Mouse (Mus musculus) left cerebral cortex, adult 9 months (tissue): ENCODE measurements at regions not wholly inside any gene's neighbourhood (a gene's known extent, or its start where the extent isn't known, plus 50 kb on each side); places are given as distances from the start of the nearest gene placed in this dataset.

Experiments
- DNase-seq, 2 experiments: peaks; one replicate each; pipeline ENCODE4 v3.0.0; 2022; ENCODE audit warnings: low spot score in 2 of 2

DNA sequence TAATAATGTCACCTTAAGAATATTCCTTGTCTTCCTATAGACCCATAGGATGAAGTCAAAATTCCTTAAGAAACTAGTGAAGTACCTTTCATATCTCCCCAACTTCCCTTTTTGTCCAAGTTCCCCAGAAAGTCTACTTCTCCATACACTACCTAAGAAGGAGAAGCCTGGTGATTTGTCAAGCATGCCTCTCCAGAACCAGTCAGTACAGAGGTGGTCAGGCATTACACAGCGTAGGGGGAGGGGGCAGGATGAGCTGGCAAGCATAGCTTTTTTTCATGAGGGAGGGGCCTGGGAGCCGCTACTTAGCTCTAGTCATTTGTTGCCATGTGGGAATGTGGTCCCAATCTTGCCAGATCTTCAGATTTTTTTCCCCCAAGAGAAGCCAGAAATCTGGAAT lies 54.0 kb upstream of the Satb2 start:
- no peak for DNase-seq

DNA sequence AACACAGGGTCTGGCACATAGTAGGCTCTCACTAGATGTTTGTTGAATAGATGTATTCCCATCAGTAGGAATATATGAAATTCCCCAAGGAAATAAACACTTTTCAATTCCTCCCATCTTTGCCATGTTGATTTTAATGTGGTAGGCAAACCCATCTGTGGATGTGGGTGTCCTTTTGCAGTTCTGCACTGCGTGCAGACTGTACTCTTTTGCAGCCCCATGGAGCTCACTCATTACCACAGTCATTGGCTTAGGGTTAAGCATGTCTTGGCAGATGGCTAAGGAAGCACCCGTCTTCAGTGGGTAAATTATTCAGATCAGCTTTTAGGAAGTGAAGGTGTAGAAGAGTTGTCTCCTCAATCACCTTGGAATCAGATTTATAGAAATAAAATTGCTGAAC lies 54.8 kb upstream of the Satb2 start:
- DNase-seq: no peak

DNA sequence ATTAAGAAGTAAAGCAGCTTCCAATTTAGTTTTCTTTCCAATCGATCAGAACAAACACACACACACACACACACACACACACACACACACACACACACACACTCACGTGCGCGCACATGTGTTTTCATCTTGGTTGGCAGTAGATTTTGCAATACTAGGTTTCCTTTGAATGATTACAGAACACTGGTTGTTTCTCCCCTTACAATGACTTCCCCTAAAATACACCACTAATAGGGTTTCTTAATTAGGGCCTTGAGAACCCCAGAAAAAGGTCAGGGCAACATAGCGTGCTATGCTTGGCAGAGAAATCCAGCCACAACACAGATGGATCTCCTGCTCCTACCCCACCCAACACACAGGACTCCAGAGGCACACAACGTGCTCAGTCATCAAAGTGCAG lies 56.0 kb upstream of the Satb2 start:
- DNase-seq: no peak

DNA sequence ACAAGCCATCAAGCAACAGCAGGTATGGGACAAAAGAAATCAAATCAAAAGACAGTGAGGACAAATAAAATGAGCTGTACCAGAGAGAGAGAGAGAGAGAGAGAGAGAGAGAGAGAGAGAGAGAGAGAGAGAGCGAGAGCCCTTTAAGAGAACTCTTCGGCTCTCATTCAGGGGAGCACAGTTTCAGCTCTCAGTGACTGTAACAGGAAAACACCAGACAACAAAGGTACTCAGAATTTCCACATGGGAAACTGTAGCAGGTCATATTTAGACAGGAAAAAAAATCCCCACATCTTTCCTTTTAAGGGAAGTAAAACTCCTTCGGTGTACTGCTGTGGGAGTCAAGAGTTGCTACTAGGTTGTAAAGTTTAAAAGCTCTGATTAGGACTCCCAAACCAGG lies 57.9 kb upstream of the Satb2 start:
- DNase-seq: no peak

DNA sequence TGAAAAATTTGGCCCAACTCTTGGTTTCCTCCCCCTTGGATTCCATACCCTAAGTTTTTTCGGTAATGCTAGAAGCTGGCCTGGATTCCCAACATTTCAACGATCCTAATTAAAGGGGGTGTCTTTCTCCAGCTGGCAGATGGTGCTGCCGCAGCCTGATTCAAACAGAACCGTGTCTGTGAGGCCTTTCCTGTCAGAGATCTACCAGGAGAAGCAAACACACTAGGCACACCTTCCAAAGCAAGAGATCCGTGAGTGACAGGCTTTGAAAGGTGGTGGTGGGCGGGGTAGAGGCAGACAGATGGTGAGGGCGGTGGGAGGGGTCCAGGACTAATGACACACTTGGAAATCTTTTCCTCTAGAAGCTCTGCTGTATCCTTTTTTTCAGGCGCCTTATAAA lies 61.8 kb upstream of the Satb2 start:
- peak in 1 of 2 experiments; percentile 6 for DNase-seq

DNA sequence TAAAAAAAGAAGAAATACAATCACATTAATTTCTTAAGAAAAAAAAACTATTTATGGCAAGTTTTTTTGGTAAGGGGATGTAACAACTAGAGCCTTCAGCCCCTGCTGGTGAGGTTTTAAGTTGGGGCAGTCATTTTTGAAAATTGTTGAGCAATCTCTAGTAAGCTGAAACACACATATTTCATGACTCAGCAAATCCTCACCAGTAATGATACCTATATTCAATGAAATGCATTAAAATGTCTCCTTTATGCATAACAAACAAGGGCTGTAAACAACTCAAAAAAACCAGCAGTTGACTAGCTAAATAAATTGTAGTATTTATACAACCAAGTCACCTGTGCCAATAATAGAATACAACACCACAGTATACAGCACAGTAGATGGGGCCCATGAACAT lies 63.1 kb upstream of the Satb2 start:
- no peak for DNase-seq

DNA sequence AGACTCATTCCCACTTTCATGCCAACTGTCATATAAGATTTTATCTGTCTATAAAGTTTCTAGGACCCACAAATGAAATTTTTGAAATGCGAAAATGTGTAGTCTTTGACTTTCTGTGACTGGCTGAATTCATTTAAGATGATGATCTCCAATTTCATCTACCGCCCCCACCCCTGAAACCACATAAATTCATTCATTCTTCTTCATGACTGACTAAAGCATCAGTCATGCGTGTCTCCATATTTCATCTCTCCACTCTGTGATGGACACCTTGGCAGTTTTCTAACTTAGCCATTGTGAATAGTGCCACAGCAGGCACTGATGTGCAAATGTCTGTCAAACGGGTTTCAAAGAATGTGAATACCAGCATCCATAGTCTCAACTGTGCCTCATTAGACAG lies 75.4 kb upstream of the Satb2 start:
- no peak for DNase-seq

DNA sequence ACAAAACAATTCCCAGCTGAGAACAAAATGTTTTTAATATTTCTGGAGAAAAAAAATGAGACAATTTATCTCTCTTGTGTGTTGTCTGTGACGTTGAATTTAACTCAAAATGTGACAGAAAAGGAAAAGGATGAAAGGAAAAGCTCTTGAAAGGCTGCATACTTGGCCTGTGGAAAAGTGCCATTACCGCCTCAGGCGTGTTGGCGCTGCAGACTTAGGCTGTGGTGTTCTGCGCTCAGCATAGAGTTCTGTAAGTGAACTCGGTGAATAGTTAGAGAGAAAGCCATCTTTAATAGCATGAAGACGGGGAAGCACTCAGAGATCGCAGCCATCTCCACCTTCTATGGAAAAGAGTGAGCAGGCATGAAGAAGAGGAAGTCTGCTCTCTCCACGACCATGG lies 77.5 kb upstream of the Satb2 start:
- no peak for DNase-seq

DNA sequence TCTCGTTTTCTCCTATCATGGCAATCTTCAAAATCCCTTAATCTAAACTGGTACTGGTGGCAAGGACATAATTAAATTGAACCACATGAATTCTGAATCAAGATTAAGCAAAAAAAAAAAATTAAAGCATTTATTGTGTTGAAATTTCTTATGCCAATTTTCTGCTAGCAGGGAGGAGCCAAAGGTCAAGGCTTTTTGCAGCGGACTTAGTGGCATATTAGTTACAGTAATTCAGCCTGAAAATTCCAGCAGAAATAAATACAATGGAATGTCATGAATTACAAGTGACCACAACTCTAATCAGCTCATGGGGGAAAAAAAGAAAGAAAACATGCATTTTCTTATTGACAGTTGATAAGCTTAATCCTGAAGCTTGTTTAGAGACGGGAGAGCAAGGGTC lies 80.8 kb upstream of the Satb2 start:
- no peak for DNase-seq

DNA sequence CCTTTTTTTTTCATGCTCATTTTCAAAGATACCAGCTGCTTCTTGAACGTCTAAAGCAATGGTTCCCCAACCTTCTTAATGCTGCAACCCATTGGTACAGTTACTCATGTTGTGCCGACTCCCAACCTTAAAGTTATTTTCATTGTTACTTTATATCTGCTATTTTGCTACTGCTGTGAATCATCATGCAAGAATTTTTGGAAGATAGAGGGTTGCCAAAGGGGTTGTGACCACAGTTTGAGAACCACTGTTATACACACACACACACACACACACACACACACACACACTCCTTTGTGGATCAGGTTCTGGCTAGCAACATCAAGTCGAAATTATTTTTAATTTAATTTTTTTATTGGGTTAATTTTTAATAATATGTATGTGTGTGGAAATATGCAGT lies 96.8 kb upstream of the Satb2 start:
- no peak for DNase-seq

DNA sequence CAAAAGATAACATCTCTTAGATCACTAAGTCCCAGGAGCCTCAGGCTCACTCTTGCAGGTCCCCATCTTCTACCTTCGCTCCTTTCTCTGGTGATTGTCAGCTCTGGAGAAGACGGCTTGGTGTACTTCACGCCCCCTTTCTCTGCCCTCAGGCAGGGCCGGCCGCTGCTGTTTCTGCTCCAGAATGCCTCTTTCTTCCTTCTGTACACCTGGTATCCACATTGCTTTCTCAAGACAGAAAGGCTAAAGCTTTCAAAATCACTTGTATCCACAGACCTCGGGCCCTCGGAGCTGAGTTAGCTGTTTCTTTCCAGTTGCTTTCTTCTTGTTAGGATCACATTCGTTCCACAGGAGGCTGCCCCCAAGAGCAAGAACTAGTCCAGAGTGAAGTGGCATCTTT lies 98.2 kb upstream of the Satb2 start:
- no peak for DNase-seq

DNA sequence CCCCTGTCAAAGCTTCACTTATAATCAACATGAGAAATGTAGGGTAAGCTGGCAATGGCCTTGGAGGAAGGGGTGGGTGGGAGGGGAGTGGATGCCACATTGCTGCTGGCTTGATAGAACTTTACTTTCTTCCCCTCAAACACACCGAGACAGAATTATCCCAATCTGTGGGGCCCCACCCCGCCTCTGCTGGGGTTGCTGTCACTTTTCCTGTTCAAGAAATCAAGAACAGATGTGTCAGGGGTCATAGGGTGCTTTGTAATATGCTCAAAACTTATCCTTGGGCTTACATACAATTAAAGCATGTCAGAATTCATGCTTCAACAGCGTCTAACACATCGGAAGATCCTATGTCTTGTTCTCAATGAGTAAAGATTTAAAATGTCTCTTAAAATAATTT lies 101.9 kb upstream of the Satb2 start:
- DNase-seq: no peak

DNA sequence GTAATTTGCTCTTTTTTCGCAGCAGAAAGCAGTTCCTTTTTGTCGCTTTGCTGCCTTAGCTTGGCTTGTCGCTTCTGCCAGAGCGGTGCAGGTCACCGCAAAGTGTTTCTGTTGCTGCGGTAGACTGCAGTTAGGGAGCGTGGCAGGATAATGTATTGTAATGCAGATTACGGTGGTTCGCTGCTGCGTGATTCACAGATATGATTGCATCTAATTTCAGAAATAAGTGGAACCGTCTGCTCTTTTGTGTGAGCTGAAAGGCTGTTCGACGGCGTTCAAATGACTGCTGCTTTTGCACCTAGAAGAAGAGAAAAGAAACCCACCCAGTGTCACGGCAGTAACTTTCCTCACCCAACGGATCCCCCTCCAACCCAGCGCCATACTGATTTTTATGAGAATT lies 104.7 kb upstream of the Satb2 start:
- no peak for DNase-seq

DNA sequence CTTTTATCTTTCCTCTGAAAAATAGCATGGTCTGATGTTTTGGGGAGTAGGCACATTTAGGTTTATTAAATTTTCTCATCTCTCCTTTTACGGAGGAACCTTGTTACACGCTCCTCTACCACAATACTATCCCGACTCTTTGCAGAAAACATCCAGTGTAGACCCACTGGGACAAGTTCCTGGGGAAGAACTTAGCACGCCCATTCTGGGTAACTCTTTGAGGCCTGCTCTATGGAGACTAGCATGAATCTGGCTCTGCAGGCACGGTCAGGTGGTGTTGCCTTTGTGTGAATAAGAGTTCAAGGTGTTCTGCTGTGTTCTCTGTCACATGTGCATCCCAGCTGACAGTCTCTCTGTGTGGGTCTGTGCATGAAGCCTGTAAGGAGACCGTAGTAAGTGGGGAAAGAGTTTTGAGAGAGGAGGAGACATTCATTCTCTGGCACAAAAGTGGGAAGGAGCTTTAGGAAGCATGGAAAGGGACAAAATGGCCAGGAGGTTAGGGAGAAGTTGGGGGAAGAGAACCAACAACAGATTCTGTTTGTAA lies 105.2 kb upstream of the Satb2 start:
- DNase-seq: no peak

DNA sequence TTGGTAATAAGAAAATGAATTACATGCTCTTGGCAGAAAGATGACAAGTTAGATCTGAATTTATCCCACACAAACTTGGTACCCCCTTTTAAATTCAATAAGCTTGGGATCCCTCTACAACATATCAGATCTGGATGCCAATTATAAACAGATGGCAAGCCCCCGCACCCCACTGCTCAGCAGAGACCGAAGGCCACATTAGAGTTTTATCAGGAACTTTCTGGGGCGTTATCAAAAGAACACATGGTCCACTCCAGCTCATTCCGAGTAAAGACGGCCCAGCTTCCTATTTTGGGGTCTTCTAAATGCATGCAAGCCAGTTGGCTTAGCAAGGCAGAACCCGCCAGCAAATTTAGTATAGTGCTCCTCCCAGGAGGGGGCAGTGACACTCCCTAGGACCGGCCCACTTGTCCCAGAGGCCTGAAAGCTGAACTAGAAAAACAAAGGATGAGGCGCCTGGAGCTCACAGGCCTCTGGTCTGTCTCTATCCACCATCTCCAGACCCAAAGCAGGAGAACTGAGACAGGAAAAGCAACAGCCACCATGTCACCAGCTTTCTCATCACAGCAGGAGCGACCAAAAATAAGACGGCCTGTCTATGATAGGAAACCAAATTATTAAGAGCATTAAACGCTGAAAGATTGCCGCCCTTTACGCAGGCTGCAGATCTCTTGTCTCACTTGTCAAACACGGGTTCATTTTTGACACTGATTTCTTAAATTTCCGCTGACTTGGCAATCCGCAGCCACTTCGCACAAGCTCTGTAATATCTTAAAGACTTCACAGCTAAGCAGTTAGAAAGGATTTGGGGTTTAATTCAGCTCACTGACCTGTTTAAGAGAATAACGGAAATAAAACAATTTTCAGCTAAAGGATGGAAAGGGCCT lies 117.2 kb upstream of the Satb2 start:
- DNase-seq: no peak

DNA sequence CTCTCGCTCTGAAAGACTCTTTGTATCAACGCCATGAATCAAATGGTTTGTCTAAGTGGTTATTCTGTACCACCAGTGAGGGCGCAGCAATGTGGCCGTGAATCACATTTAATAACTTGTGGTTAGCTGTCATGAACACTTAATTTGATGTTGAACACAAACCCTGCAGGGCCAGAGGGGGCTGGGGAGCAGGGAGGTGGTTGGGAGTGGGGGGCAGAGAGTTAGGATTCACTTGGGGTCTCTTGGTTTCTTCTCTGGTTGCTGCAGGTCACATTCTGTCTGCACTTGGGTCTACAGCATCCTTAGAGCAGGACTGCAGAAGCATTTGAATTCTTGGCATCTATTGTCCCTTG lies 117.8 kb upstream of the Satb2 start:
- DNase-seq: no peak

DNA sequence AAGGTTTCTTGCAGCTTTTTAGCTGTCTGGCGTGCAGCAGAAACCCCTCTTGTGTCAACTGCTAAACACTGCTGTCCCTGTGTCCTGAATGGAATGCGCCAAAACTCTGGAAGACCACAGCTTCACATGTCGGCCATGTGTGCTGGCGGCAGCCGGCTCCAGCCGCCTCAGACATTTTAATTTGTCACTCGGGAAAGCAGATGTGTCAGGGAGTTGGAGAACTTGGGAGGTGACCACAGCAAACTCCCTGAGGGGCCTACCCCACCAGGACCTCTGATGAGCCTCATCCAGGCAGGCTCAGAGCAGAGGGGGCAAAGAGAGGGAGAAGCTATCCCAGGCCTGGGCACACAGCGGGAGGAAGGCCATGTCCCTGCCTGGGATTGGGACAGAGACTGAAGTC lies 118.3 kb upstream of the Satb2 start:
- no peak for DNase-seq

DNA sequence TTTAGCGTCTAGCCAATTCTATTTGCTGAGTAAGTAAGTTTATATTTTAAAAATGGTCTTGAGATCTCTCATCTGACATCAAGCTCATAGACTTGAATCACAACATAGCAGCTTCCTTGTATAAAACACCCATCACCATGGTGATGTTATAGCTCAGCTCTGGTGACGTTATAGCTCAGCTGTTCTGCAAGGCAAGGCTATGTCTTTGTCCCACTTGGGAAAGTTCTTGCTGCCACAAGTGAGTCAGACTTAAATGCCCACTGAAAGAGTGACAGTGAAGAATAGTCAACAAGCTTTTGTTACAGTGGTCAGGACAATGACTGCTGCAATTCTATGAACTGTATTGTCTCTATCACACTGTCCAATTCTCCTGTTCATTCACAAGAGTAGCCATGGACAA lies 122.2 kb upstream of the Satb2 start:
- no peak for DNase-seq

DNA sequence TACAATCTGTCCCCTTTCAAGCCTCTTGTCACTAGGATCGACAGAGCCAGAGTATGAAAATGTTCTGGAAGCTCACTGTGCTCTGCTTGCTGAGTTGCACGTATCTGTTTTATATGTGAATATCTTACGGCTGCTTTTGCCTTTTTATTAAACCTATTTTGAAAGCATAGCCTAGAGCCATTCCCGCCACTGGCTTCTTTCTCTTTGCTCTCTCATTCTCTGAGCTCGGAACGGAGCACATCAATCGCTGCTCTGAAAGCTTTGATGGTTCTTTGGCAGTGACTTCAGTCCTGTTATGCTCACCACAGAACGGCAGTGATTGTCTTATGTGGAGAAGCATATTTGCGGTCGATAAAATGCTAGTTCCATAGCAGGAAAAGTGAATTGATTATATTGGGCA lies 128.9 kb upstream of the Satb2 start:
- no peak for DNase-seq

DNA sequence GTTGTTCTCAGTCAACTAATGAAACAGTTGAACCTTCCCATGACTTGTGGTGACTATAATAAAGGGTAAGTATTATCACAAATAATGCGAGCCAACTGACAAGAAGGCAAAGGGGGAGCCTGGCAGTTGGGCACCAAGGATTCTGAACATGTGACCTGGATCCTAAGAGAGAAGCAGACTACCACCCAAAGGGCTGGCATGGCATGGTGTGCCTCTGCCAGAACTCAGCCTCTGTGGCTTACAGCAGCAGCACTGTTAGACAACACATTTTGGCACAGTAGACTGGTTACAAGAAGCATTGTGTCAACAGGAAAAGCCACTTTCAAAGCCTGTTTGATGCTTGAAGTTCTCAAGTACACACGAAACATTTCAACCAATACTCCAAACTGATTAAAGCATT lies 142.2 kb upstream of the Satb2 start:
- DNase-seq: no peak

DNA sequence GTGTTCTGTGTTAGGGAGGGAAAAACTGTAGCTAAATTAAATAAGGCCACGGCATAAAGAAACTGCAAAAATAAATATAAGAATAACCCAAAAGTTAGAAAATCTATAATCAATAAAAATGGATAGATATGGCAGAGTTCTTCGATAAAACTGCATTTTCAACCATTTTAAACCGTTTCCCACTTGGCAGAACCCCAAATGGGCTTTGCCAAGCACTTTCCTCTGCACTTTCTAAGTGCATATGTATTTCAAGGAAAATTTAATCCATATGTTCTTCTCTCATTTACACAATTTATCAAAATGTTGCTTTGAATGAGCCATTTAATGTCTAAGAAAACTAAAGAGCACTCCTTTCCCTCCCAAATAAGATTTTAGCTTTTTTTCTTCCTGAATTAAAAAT lies 165.7 kb upstream of the Satb2 start:
- DNase-seq: no peak

DNA sequence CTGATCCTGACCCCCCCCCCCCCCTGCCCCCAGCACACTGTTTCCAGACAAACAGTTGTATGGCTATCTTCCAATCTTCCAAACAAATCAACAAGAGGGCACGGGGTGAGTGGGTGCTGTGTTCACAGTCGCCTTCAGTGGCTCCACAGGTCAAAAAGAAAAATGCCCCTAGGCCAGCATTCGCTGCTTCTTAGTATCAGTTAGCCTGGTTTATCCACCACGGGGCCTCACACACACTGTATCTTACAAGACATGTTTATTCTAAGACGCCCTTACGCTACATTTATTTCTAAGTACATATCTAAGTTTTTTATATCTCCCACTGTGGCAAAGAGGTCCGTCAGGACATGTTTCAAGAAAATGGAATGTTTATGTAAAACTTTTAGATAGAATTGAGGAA lies 177.4 kb upstream of the Satb2 start:
- no peak for DNase-seq

DNA sequence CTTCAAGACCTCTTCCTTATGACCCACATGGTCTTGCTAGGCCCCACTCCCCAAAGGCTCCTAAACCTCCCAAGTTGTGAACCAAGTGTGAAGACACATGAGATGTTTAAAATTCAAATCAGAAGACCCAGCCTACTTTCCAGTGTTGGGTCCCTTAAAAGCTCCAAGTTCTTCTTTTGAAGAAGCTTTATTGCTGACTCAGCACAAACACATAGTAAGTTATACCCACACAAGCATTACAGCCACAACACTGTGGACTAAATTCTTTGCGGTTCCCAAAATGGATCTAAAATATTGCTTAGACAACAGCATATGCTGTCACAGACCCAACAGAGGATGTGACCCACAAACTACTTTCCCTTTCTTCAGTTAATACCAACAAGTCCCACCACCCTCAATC lies 186.0 kb upstream of the Satb2 start:
- DNase-seq: no peak

DNA sequence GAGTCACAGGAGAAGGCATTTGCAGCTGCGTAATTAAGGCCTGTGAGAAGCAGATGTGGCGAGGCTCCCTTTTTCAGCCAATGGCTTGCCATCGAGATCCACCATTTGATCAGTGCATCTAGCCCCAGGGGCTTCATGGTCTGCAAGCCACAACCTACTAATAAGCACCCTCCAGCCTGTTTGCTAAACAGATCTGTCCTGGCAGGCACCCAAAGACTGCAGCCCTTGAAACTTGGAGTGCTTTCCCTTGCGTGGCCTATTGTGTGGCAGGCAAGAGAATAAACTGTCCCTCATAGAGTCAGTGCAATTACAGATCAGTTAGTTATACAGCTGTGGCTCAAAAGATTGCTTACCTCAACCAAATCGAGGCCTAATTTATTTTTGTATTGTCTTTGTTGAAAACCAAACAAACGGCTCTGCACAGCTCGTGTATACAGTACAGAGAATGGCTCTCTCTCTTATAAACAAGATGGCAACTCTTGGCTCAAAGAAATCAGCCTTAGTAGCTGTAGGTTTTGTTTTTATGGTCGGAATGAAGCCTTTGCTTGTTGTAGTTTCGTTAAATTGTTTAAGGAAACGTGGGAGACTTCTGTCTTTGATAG lies 195.9 kb upstream of the Satb2 start:
- no peak for DNase-seq
